Mouse (Mus musculus) ES-E14 (cell line): Measurements from ENCODE around the gene Ctnnd2. TPM values are rescaled to one million over a fixed set of nuclear protein-coding genes. Genes with fewer than 3 reads are reported as not detected.

Source experiments
- DNase-seq: peaks from one replicate; pipeline ENCODE4 v3.0.0-alpha.2; 2013; ENCODE audit warnings: low read depth, low spot score
- H3K27ac ChIP-seq: 2 replicates; pipeline ENCODE4 v1.5.1; 2012; ENCODE audit warnings: low read depth, mild to moderate bottlenecking, low read length, moderate library complexity, mixed read lengths; ENCODE audit not compliant: poor library complexity, insufficient read depth, severe bottlenecking
- H3K36me3 ChIP-seq: 2 replicates; pipeline ENCODE4 v1.6.1; 2012; ENCODE audit warnings: mild to moderate bottlenecking, low read length, moderate library complexity, mixed read lengths; ENCODE audit not compliant: control insufficient read depth, poor library complexity, insufficient read depth, severe bottlenecking
- H3K4me1 ChIP-seq, 2 experiments: fragments of 150-350 bp in 1 of 2; sonication (generic) in 1 of 2; 2 replicates each; pipeline ENCODE4 v1.6.1; 2012; ENCODE audit warnings: low read length in 2 of 2, mild to moderate bottlenecking in 1 of 2, mixed read lengths in 1 of 2; ENCODE audit not compliant: control insufficient read depth in 2 of 2, insufficient read depth in 2 of 2, poor library complexity in 1 of 2
- H3K4me3 ChIP-seq, 2 experiments: fragments of 150-350 bp in 1 of 2; sonication (generic) in 1 of 2; 2 replicates each; pipeline ENCODE4 v1.5.1; 2012; ENCODE audit warnings: low read length in 2 of 2, low read depth in 1 of 2, mild to moderate bottlenecking in 1 of 2, mixed read lengths in 1 of 2; ENCODE audit not compliant: insufficient read depth in 1 of 2, poor library complexity in 1 of 2, severe bottlenecking in 1 of 2
- H3K9ac ChIP-seq: 2 replicates; pipeline ENCODE4 v1.6.1; 2012; ENCODE audit warnings: low read depth, mild to moderate bottlenecking, low read length, mixed read lengths; ENCODE audit not compliant: poor library complexity, insufficient read depth, severe bottlenecking
- H3K9me3 ChIP-seq: fragments of 150-350 bp; sonication (generic); 2 replicates; pipeline ENCODE4 v1.6.1; 2012; ENCODE audit warnings: low read depth, mild to moderate bottlenecking, low read length; ENCODE audit not compliant: control insufficient read depth, insufficient read depth
- CHD2 ChIP-seq: IDR thresholded peaks from 2 replicates; pipeline ENCODE4 v1.6.1; 2014; ENCODE audit warnings: mild to moderate bottlenecking, low read depth, low read length, inconsistent platforms
- HCFC1 ChIP-seq: IDR thresholded peaks from 2 replicates; pipeline ENCODE4 v1.6.1; 2012; ENCODE audit warnings: low read length, inconsistent platforms, borderline replicate concordance; ENCODE audit not compliant: insufficient read depth
- MAFK ChIP-seq: IDR thresholded peaks from 2 replicates; pipeline ENCODE4 v1.6.1; 2014; ENCODE audit warnings: mild to moderate bottlenecking, low read depth, low read length, inconsistent platforms; ENCODE audit not compliant: insufficient read depth
- ZC3H11A ChIP-seq: IDR thresholded peaks from 2 replicates; pipeline ENCODE4 v1.6.1; 2012; ENCODE audit warnings: low read depth, mild to moderate bottlenecking, inconsistent platforms, low read length, borderline replicate concordance
- ZNF384 ChIP-seq: IDR thresholded peaks from 2 replicates; pipeline ENCODE4 v1.6.1; 2012; ENCODE audit warnings: low read depth, low read length, inconsistent platforms
- in situ Hi-C, 2 experiments: fragments of 600-800 bp; cut with MboI; formaldehyde crosslinking; loops; one replicate each; pipeline ENCODE4 v1.15.1; 2025; ENCODE audit warnings: low sequenced_read_pairs in 2 of 2, inconsistent platforms in 1 of 2; ENCODE audit not compliant: unreplicated experiment in 2 of 2
- total RNA-seq: library from RNA; depleted of rRNA; stranded (reverse); fragments of 300-350 nt; gene quantifications from 2 replicates; pipeline ENCODE4 v1.2.3, GENCODE M21; 2012

Ctnnd2 gene
- total RNA-seq, 1 experiment = 3.6 TPM

GRCm38 (mm10) chr15:30875523-30875922 lies 703.1 kb downstream of the Ctnnd2 start:
- no peak for TF ChIP-seq CHD2
- no peak for TF ChIP-seq HCFC1
- no peak for TF ChIP-seq MAFK
- no peak for TF ChIP-seq ZNF384
- no peak for TF ChIP-seq ZC3H11A
- H3K4me1 ChIP-seq = no peaks in the 10 kb centered on the region
- H3K4me3 ChIP-seq = no peak overlapping the region
- no peak for DNase-seq
- H3K27ac ChIP-seq = no peak overlapping the region
- H3K9ac ChIP-seq = no peak overlapping the region
- H3K9me3 ChIP-seq = no peaks in the 10 kb centered on the region
- H3K36me3 ChIP-seq = no peaks in the 10 kb centered on the region
- in situ Hi-C loops = no loop called here

- TF ChIP-seq ZNF384 = no peak
- TF ChIP-seq MAFK = no peak
- no peak for TF ChIP-seq CHD2
- TF ChIP-seq ZC3H11A = no peak
- TF ChIP-seq HCFC1 = no peak
- no peaks in the 10 kb centered on the region for H3K9me3 ChIP-seq
- in situ Hi-C loops = no loop called here
These were observed 712.4 kb downstream of the Ctnnd2 start for GRCm38 (mm10) chr15:30884692-30885334.

GRCm38 (mm10) chr15:30885410-30885809 lies 713.0 kb downstream of the Ctnnd2 start:
- no peak overlapping the region for H3K27ac ChIP-seq
- H3K9ac ChIP-seq = no peak overlapping the region
- DNase-seq = no peak
- H3K4me3 ChIP-seq = no peak overlapping the region
- in situ Hi-C loops = no loop called here
- no peaks in the 10 kb centered on the region for H3K36me3 ChIP-seq
- TF ChIP-seq ZC3H11A (no peak), HCFC1 (no peak), MAFK (no peak), ZNF384 (no peak), CHD2 (no peak)
- no peaks in the 10 kb centered on the region for H3K4me1 ChIP-seq
- H3K9me3 ChIP-seq = no peaks in the 10 kb centered on the region

More at GRCm38 (mm10) chr15:30884692-30885334, 712.4 kb downstream of the Ctnnd2 start:
- no peak overlapping the region for H3K27ac ChIP-seq
- H3K9ac ChIP-seq = no peak overlapping the region
- no peak for DNase-seq
- H3K36me3 ChIP-seq = no peaks in the 10 kb centered on the region
- H3K4me1 ChIP-seq = no peaks in the 10 kb centered on the region
- no peak overlapping the region for H3K4me3 ChIP-seq

- Histone ChIP-seq H3K27ac (no peak overlapping the region), H3K9me3 (no peaks in the 10 kb centered on the region), H3K4me1 (no peaks in the 10 kb centered on the region), H3K36me3 (no peaks in the 10 kb centered on the region), H3K4me3 (no peak overlapping the region), H3K9ac (no peak overlapping the region)
- TF ChIP-seq CHD2 (no peak), HCFC1 (no peak), ZC3H11A (no peak), ZNF384 (no peak), MAFK (no peak)
- in situ Hi-C loops = no loop called here
- no peak for DNase-seq
These were observed 715.2 kb downstream of the Ctnnd2 start for GRCm38 (mm10) chr15:30887559-30887958.

- H3K27ac ChIP-seq = no peak overlapping the region
- TF ChIP-seq HCFC1 = no peak
- no peak for TF ChIP-seq ZC3H11A
- TF ChIP-seq CHD2 = no peak
- no peak for TF ChIP-seq MAFK
- no peak for TF ChIP-seq ZNF384
- H3K4me3 ChIP-seq = no peak overlapping the region
These were observed 719.6 kb downstream of the Ctnnd2 start for GRCm38 (mm10) chr15:30891986-30892385.

More at GRCm38 (mm10) chr15:30891986-30892385, 719.6 kb downstream of the Ctnnd2 start:
- Histone ChIP-seq H3K9me3 (no peaks in the 10 kb centered on the region), H3K4me1 (no peaks in the 10 kb centered on the region), H3K36me3 (no peaks in the 10 kb centered on the region), H3K9ac (no peak overlapping the region)
- DNase-seq = no peak
- in situ Hi-C loops = no loop called here
